Mouse (Mus musculus) heart, embryonic 11.5 days (tissue): ENCODE measurements around the gene Zyx. TPM values are rescaled to one million over a fixed set of nuclear protein-coding genes. Genes with fewer than 3 reads are reported as not detected.

Source experiments
- polyA plus RNA-seq: library from polyadenylated mRNA; unstranded; fragments of >200 nt; fragmentation: Nextera tagmentation; extraction: Ambion mirVana; gene quantifications from 2 replicates; pipeline ENCODE4 v1.2.1, GENCODE M21; 2014

The Zyx gene
- polyA plus RNA-seq, 1 experiment from 2014 or later, result 159 TPM

Other genes starting within 250 kb of the Zyx start
- gene Tas2r139, start 208.7 kb upstream of the Zyx start, polyA plus RNA-seq, result not detected in 2 replicates
- gene Tas2r144, start 134.3 kb upstream of the Zyx start, polyA plus RNA-seq, result not detected in 2 replicates
- gene Gstk1, start 103.7 kb upstream of the Zyx start, polyA plus RNA-seq, result 13.4 and 14.7 TPM in 2 replicates
- gene Tmem139, start 87.7 kb upstream of the Zyx start, polyA plus RNA-seq, result 0.51 TPM in 1 of 2 replicates, not detected in the other
- 34.4 and 34.7 TPM in 2 replicates for gene Casp2, start 84.6 kb upstream of the Zyx start, polyA plus RNA-seq
- gene Clcn1, start 62.9 kb upstream of the Zyx start, polyA plus RNA-seq, result 0.55 and 0.82 TPM in 2 replicates
- gene Fam131b, start 25.0 kb upstream of the Zyx start, polyA plus RNA-seq, result 0.23 and 0.25 TPM in 2 replicates
- gene Epha1, start 23.6 kb downstream of the Zyx start, polyA plus RNA-seq, result 1.7 and 2.3 TPM in 2 replicates
- not detected in 2 replicates for gene Tas2r143, start 50.6 kb downstream of the Zyx start, polyA plus RNA-seq
- not detected in 2 replicates for gene Tas2r135, start 55.8 kb downstream of the Zyx start, polyA plus RNA-seq
- gene Tas2r126, start 84.9 kb downstream of the Zyx start, polyA plus RNA-seq, result not detected in 2 replicates
- gene Olfr458, start 115.6 kb downstream of the Zyx start, polyA plus RNA-seq, result not detected in 2 replicates
- gene Olfr457, start 126.7 kb downstream of the Zyx start, polyA plus RNA-seq, result not detected in 2 replicates
- gene Olfr456, start 137.6 kb downstream of the Zyx start, polyA plus RNA-seq, result not detected in 2 replicates
- gene Olfr455, start 198.0 kb downstream of the Zyx start, polyA plus RNA-seq, result not detected in 2 replicates
- gene Tcaf3, start 248.1 kb downstream of the Zyx start, polyA plus RNA-seq, result not detected in 2 replicates